Mouse (Mus musculus) monocyte, adult 2 months (primary cell): ENCODE data around the gene Mib2.

Experiments
- DNase-seq, 2 experiments: peaks; one replicate each; pipeline ENCODE4 v3.0.0; 2022; ENCODE audit warnings: low spot score in 2 of 2, low read depth in 1 of 2

Mib2 gene

DNA sequence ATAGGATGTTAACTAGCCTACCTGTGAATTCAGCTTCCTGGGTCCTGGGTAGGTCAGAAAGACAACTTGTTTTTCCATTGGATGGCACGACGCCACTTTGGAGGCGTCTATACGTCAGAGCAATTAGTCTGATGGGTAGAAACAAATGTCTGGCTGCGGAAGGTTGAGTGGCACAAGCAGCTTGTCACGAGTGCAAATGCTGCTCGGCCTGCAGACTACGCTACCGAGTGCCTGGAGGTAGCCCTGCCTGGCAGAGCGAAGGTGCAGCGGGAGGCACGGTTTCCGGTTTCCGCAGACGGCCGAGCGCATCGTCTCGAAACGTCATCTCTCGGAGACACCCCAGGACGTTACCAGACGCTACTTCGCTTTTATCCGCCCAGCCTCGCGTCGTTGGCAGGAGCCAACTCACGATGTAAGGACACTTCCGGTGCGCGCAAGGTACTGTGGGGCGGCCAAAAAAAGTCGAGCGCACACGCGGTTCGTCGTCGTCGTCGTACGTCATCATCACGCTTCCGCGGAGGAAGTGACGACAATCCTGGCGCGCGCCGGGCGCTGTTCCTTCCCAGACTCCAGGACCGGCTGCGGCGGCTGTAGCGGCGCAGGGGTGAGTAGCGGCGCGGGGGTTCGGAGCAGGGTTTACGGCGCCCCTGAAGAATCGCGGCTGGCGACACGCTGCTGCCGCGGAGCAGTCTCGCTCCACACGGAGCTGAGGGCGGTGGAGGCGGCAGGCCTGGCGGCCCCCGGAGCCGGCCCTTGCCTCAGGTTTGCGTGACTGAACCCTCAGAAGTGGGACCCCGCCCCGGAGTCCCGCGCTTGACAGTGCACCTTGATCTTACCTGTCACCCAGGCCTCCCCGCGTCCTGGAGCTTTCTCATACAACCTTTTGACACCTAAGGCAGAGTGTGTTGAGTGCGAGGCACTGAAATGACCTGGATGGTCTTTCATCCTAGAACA lies 44.4 kb downstream of the Mib2 start, which contains the start of gene Cdk11b:
Gene Cdk11b (plus strand): TSS at position 517 of the 954 bp plus-strand sequence.
- DNase-seq: peak; percentile 90 to 92

DNA sequence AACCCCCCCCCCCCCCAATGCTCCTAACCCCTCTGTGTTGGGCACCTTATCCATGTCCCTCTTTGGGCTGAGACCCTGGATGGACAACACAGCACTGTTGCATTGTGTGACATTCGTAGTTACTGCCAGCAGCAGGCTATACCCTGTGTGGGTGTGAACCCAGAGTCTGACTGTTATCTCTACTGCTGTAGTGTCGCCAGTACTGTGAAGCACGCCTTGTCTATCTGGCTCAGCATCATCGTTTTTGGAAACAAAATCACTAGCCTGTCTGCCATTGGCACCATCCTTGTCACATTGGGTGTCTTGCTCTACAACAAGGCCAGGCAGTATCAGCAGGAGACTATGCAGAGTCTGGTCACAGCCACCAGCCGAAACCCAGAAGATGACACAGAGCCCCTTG lies 50.7 kb downstream of the Mib2 start:
- DNase-seq: no peak

DNA sequence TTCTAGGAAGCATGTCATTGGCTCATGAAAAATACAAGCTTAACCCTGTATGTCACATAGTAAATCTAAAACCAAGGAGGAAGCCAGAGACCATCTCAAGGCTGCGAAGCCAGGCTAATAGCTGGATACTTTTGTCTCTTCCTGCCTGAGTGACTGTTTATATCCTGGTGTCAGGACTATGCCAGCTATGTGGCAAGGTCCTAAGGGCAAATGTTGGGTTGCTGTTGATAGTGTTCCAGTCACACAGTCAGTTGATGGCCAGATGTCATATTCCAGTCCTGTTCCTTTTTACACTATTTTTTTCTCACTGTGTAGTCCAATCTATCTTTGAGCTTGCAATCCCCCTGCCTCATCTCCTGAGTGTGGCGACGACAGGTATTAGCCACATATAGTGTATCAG lies 55.7 kb downstream of the Mib2 start:
- DNase-seq: no peak

DNA sequence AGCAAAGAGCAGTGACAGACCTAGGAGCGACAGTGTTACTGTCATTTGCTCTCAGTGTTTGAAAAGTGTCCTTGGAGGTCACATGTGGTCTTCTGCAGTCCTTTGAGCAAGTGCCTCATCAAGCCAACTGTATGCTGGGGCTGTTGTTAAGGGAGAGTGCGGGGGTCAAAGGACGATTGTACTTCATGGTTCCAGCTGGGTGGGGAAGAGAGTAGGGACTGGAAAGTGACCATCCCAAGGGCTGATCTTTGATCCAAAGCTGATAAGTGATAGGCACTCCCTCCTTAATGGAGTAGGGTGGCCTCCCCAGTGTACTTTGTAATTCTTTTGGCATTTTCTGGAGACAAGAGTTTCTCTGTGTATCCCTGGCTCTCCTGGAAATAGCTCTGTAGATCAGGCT lies 57.1 kb downstream of the Mib2 start:
- DNase-seq: no peak

DNA sequence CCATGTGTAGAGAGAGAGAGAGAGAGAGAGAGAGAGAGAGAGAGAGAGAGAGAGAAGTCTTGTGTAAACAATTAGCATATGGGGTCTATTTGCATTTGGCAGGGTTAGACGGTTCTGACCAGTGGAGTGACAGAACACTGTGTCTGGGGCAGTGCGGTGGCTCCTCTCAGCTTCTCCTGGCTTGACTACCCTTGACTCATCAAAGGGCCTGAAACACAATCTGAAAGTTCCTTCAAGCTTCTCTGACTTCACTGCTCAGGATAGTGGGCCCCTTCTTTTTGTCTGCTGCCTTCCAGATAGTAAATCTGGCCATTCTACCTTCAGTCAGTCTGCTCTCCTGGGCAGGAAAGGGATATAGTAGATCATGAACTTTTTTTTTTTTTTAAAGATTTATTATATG lies 62.2 kb downstream of the Mib2 start:
- DNase-seq: no peak

DNA sequence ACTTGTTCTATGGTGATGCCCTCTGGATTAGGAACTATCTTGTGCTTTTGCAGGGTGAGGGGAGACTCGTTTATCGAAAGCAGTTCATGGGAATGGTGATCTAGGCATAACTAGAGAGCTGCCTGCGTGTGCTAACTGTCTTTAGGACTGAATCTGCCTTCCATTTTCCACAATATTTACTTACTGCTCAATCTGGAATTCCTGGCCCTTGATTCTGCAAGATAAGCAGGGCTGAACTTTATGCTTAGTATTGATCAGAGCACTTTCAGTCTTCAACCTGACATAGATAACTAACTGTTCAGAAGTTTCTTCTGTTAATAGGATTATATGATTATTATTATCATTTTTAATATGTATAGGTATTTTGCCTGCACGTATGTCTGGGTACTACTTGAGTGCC lies 63.9 kb downstream of the Mib2 start:
- no peak for DNase-seq
